Mouse (Mus musculus): ENCODE measurements around the gene 4933416C03Rik.

Gene 4933416C03Rik

GRCm38 (mm10) chr10:116113867-116114474 lies at the start of gene 4933416C03Rik:
TSS of gene 4933416C03Rik (minus strand) at chr10:116113917.
- no peak for DNase-seq (ENCODE audit: low read depth, low spot score)

GRCm38 (mm10) chr10:116162338-116162737 lies 48.6 kb upstream of the 4933416C03Rik start:
- DNase-seq (ENCODE audit: low read depth, low spot score), result no peak

- no peak for DNase-seq (ENCODE audit: low read depth, low spot score)
These were observed 43.0 kb upstream of the 4933416C03Rik start for GRCm38 (mm10) chr10:116156699-116157098.

- DNase-seq (ENCODE audit: low read depth, low spot score), result no peak
These were observed 41.0 kb upstream of the 4933416C03Rik start for GRCm38 (mm10) chr10:116154707-116155106.

- no peak for DNase-seq (ENCODE audit: low read depth, low spot score)
These were observed 32.4 kb upstream of the 4933416C03Rik start for GRCm38 (mm10) chr10:116146091-116146490.

- no peak for DNase-seq (ENCODE audit: low read depth, low spot score)
These were observed 30.0 kb upstream of the 4933416C03Rik start for GRCm38 (mm10) chr10:116143684-116144083.

GRCm38 (mm10) chr10:116140226-116140625 lies 26.5 kb upstream of the 4933416C03Rik start:
- no peak for DNase-seq (ENCODE audit: low read depth, low spot score)

- no peak for DNase-seq (ENCODE audit: low read depth, low spot score)
These were observed 21.5 kb upstream of the 4933416C03Rik start for GRCm38 (mm10) chr10:116135187-116135586.

GRCm38 (mm10) chr10:116132233-116132632 lies 18.5 kb upstream of the 4933416C03Rik start:
- DNase-seq (ENCODE audit: low read depth, low spot score), result no peak

- DNase-seq (ENCODE audit: low read depth, low spot score), result no peak
These were observed 17.5 kb upstream of the 4933416C03Rik start for GRCm38 (mm10) chr10:116131223-116131622.

- DNase-seq (ENCODE audit: low read depth, low spot score), result no peak
These were observed 16.7 kb upstream of the 4933416C03Rik start for GRCm38 (mm10) chr10:116130401-116130800.

GRCm38 (mm10) chr10:116125364-116125763 lies 11.6 kb upstream of the 4933416C03Rik start:
- DNase-seq (ENCODE audit: low read depth, low spot score), result no peak

- DNase-seq (ENCODE audit: low read depth, low spot score), result no peak
These were observed 10.1 kb upstream of the 4933416C03Rik start for GRCm38 (mm10) chr10:116123808-116124207.

GRCm38 (mm10) chr10:116121463-116121862 lies 7.7 kb upstream of the 4933416C03Rik start:
- no peak for DNase-seq (ENCODE audit: low read depth, low spot score)

- DNase-seq (ENCODE audit: low read depth, low spot score), result no peak
These were observed 3.3 kb upstream of the 4933416C03Rik start for GRCm38 (mm10) chr10:116117060-116117459.

GRCm38 (mm10) chr10:116115881-116116677 lies 2.4 kb upstream of the 4933416C03Rik start:
- no peak for DNase-seq (ENCODE audit: low read depth, low spot score)

- DNase-seq (ENCODE audit: low read depth, low spot score), result no peak
These were observed 849 bp downstream of the 4933416C03Rik start for GRCm38 (mm10) chr10:116112868-116113267.

- DNase-seq (ENCODE audit: low read depth, low spot score), result no peak
These were observed 5.0 kb downstream of the 4933416C03Rik start for GRCm38 (mm10) chr10:116108730-116109129.

- no peak for DNase-seq (ENCODE audit: low read depth, low spot score)
These were observed 5.5 kb downstream of the 4933416C03Rik start for GRCm38 (mm10) chr10:116108176-116108575.

GRCm38 (mm10) chr10:116098470-116098869 lies 15.2 kb downstream of the 4933416C03Rik start:
- DNase-seq (ENCODE audit: low read depth, low spot score), result no peak

GRCm38 (mm10) chr10:116096466-116096865 lies 17.3 kb downstream of the 4933416C03Rik start:
- no peak for DNase-seq (ENCODE audit: low read depth, low spot score)

GRCm38 (mm10) chr10:116083965-116084364 lies 29.8 kb downstream of the 4933416C03Rik start:
- DNase-seq (ENCODE audit: low read depth, low spot score), result no peak

- DNase-seq (ENCODE audit: low read depth, low spot score), result no peak
These were observed 32.9 kb downstream of the 4933416C03Rik start for GRCm38 (mm10) chr10:116080841-116081240.
